Mouse (Mus musculus): Measurements from ENCODE around the gene Tcn2. TPM values are rescaled to one million over a fixed set of nuclear protein-coding genes. Genes with fewer than 3 reads are reported as not detected.

Gene Tcn2
- polyA plus RNA-seq, 1 experiment from 2014 or later, result 28.3 TPM

DNA sequence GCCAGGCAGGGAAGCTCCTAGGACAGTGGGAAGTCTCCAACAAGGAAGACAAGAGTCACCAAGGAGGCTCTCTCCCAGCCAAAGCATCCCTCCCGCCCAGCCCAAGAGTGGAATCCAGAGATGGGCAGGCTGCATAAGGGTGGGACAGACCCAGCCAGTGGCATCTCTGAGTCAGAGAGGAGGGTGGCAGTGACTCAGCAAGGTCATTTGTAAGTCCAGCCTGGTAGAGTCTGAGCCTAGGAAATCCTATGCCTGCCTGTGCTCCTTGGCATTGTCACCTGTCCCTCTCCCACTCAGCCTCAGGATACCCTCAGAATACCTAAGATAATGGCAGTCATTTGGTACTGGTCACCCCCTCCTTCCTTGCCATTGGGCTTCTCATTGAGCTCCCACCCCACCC is 26.5 kb downstream of the Tcn2 start:
- H3K9ac ChIP-seq, result no peak overlapping the region
- no peak for ATAC-seq (ENCODE audit: low FRiP score, low read depth)
- no peak overlapping the region for H3K4me2 ChIP-seq (replicated peaks)
- no peaks in the 10 kb centered on the region for H3K27me3 ChIP-seq (replicated peaks)
- WGBS, result 80% methylated on average over 1 of the region's 1 CpGs
- no peak overlapping the region for H3K27ac ChIP-seq
- peaks cover 10% of the 10 kb centered on the region; the same call in 1 of the 2 replicates for H3K36me3 ChIP-seq
- peaks cover 9% of the 10 kb centered on the region for H3K4me1 ChIP-seq
- no peak overlapping the region for H3K4me3 ChIP-seq
- H3K9me3 ChIP-seq, result no peaks in the 10 kb centered on the region

- Histone ChIP-seq H3K4me2 (replicated peaks) (no peak overlapping the region), H3K27me3 (replicated peaks) (no peaks in the 10 kb centered on the region), H3K9ac (no peak overlapping the region), H3K4me3 (no peak overlapping the region), H3K27ac (no peak overlapping the region), H3K9me3 (no peaks in the 10 kb centered on the region), H3K4me1 (peaks cover 4% of the 10 kb centered on the region), H3K36me3 (peaks cover 10% of the 10 kb centered on the region; the same call in 1 of the 2 replicates)
- no peak for ATAC-seq (ENCODE audit: low FRiP score, low read depth)
- WGBS, result 89% methylated on average over 6 of the region's 6 CpGs
Observed at GRCm38 (mm10) chr11:3904673-3905072, 27.3 kb downstream of the Tcn2 start.

GRCm38 (mm10) chr11:3903046-3903445 is 28.9 kb downstream of the Tcn2 start:
- no peak overlapping the region for H3K9ac ChIP-seq
- ATAC-seq (ENCODE audit: low FRiP score, low read depth), result no peak
- H3K27me3 ChIP-seq (replicated peaks), result no peaks in the 10 kb centered on the region
- H3K4me1 ChIP-seq, result no peaks in the 10 kb centered on the region
- 84% methylated on average over 5 of the region's 5 CpGs for WGBS
- no peak overlapping the region for H3K4me3 ChIP-seq
- H3K36me3 ChIP-seq, result peaks cover 18% of the 10 kb centered on the region
- no peak overlapping the region for H3K4me2 ChIP-seq (replicated peaks)
- no peak overlapping the region for H3K27ac ChIP-seq
- no peaks in the 10 kb centered on the region for H3K9me3 ChIP-seq

GRCm38 (mm10) chr11:3902516-3902915 is 29.4 kb downstream of the Tcn2 start:
- Histone ChIP-seq H3K9me3 (no peaks in the 10 kb centered on the region), H3K4me1 (no peaks in the 10 kb centered on the region), H3K4me2 (replicated peaks) (no peak overlapping the region), H3K36me3 (peaks cover 23% of the 10 kb centered on the region), H3K9ac (no peak overlapping the region), H3K27me3 (replicated peaks) (no peaks in the 10 kb centered on the region), H3K4me3 (no peak overlapping the region), H3K27ac (no peak overlapping the region)
- no peak for ATAC-seq (ENCODE audit: low FRiP score, low read depth)
- 89% methylated on average over 3 of the region's 3 CpGs for WGBS

- Histone ChIP-seq H3K4me2 (replicated peaks) (no peak overlapping the region), H3K4me3 (no peak overlapping the region), H3K9ac (no peak overlapping the region), H3K36me3 (peaks cover 31% of the 10 kb centered on the region), H3K4me1 (peaks cover 4% of the 10 kb centered on the region; the same call in 1 of the 2 replicates), H3K9me3 (no peaks in the 10 kb centered on the region), H3K27me3 (replicated peaks) (no peaks in the 10 kb centered on the region), H3K27ac (no peak overlapping the region)
- no peak for ATAC-seq (ENCODE audit: low FRiP score, low read depth)
- 85% methylated on average over 6 of the region's 6 CpGs for WGBS
Observed at GRCm38 (mm10) chr11:3900296-3900695, 31.7 kb downstream of the Tcn2 start.

GRCm38 (mm10) chr11:3895933-3896332 is 36.0 kb downstream of the Tcn2 start:
- H3K4me2 ChIP-seq (replicated peaks), result no peak overlapping the region
- ATAC-seq (ENCODE audit: low FRiP score, low read depth), result no peak
- H3K9me3 ChIP-seq, result no peaks in the 10 kb centered on the region
- H3K36me3 ChIP-seq, result peaks cover 21% of the 10 kb centered on the region
- peaks cover 4% of the 10 kb centered on the region; the same call in 1 of the 2 replicates for H3K4me1 ChIP-seq
- 94% methylated on average over 1 of the region's 1 CpGs for WGBS
- H3K27ac ChIP-seq, result no peak overlapping the region
- no peak overlapping the region for H3K9ac ChIP-seq
- H3K4me3 ChIP-seq, result no peak overlapping the region
- no peaks in the 10 kb centered on the region for H3K27me3 ChIP-seq (replicated peaks)

DNA sequence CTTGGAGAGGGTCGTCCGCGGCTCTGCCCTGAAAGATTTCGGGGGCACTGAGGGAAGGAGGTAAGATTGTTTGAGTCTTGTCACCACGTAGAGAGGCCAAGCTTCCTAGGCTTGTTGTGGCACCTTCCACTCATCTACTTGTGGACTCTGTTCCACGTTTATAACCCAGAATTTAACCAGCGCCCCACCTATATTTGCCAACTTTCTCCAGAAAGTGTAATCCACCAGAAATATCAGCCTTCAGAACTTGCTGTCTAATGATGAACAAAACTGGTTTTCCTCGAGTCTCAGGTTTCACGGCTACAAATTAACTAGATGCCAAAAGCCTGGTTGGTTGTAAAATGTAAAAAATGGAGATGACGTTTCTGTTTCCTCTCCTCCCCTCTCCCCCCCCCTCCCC is 36.5 kb downstream of the Tcn2 start:
- 5% methylated on average over 10 of the region's 10 CpGs for WGBS
- peak overlapping the region; percentile 73 for H3K4me2 ChIP-seq (replicated peaks)
- H3K27me3 ChIP-seq (replicated peaks), result no peaks in the 10 kb centered on the region
- H3K27ac ChIP-seq, result peak overlapping the region; percentile 50; the same call in 1 of the 2 replicates
- H3K9ac ChIP-seq, result peak overlapping the region; percentile 59
- H3K4me3 ChIP-seq, result peak overlapping the region; percentile 44
- ATAC-seq (ENCODE audit: low FRiP score, low read depth), result no peak
- H3K4me1 ChIP-seq, result peaks cover 4% of the 10 kb centered on the region; the same call in 1 of the 2 replicates
- peaks cover 21% of the 10 kb centered on the region for H3K36me3 ChIP-seq
- H3K9me3 ChIP-seq, result no peaks in the 10 kb centered on the region

GRCm38 (mm10) chr11:3894406-3895281 is 37.3 kb downstream of the Tcn2 start, which contains the start of the genes 4921536K21Rik and Dusp18:
Gene 4921536K21Rik (minus strand): TSS chr11:3895098.
Gene Dusp18 (plus strand): TSS chr11:3895240.
- Histone ChIP-seq H3K27ac (peak within 1 kb of the TSS; percentile 50; the same call in 1 of the 2 replicates), H3K36me3 (peaks cover 21% of the 10 kb centered on the region), H3K27me3 (replicated peaks) (no peaks in the 10 kb centered on the region), H3K9me3 (no peaks in the 10 kb centered on the region), H3K4me2 (replicated peaks) (peak within 1 kb of the TSS; percentile 73), H3K4me1 (peaks cover 4% of the 10 kb centered on the region; the same call in 1 of the 2 replicates), H3K4me3 (peak within 1 kb of the TSS; percentile 44), H3K9ac (peak within 1 kb of the TSS; percentile 59)
- peak; percentile 99 for ATAC-seq (ENCODE audit: low FRiP score, low read depth)
- WGBS, result 2% methylated on average over 46 of the region's 46 CpGs

GRCm38 (mm10) chr11:3893970-3894369 is 38.0 kb downstream of the Tcn2 start:
- ATAC-seq (ENCODE audit: low FRiP score, low read depth), result no peak
- Histone ChIP-seq H3K36me3 (peaks cover 21% of the 10 kb centered on the region), H3K9ac (no peak overlapping the region), H3K27me3 (replicated peaks) (no peaks in the 10 kb centered on the region), H3K4me3 (no peak overlapping the region), H3K9me3 (no peaks in the 10 kb centered on the region), H3K4me1 (peaks cover 4% of the 10 kb centered on the region; the same call in 1 of the 2 replicates), H3K27ac (no peak overlapping the region), H3K4me2 (replicated peaks) (peak overlapping the region; percentile 73)
- 87% methylated on average over 6 of the region's 6 CpGs for WGBS

- no peaks in the 10 kb centered on the region for H3K36me3 ChIP-seq
- no peak overlapping the region for H3K4me3 ChIP-seq
- no peaks in the 10 kb centered on the region for H3K9me3 ChIP-seq
- whole genome bisulfite sequencing, result 73% methylated on average over 5 of the region's 5 CpGs
- H3K27ac ChIP-seq, result no peak overlapping the region
- no peak for ATAC-seq (ENCODE audit: low FRiP score, low read depth)
- H3K4me2 ChIP-seq (replicated peaks), result no peak overlapping the region
- H3K4me1 ChIP-seq, result peaks cover 8% of the 10 kb centered on the region
- H3K9ac ChIP-seq, result no peak overlapping the region
- no peaks in the 10 kb centered on the region for H3K27me3 ChIP-seq (replicated peaks)
Observed at GRCm38 (mm10) chr11:3887331-3887730, 44.6 kb downstream of the Tcn2 start.

DNA sequence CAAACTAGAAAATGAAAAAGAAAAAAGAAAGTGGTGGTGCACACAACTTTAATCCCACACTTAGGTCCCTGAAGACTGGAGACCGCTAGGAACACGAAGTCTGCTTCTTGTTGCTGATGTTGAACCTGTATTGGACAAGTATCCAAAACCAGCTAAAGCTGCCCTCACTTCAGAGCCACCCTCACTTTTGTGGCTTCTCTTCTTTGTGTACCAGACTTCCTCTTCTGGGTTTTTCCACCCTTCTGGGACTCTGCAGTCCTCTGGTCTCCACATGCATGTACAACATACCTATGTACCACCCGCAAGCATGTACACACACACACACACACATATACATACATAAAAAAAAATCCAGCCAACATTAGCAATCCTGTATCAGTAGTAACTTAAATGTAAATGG is 48.2 kb downstream of the Tcn2 start:
- Histone ChIP-seq H3K4me1 (peaks cover 8% of the 10 kb centered on the region), H3K9ac (no peak overlapping the region), H3K9me3 (no peaks in the 10 kb centered on the region), H3K36me3 (no peaks in the 10 kb centered on the region), H3K4me2 (replicated peaks) (no peak overlapping the region), H3K4me3 (no peak overlapping the region), H3K27me3 (replicated peaks) (no peaks in the 10 kb centered on the region), H3K27ac (no peak overlapping the region)
- 87% methylated on average over 3 of the region's 3 CpGs for WGBS
- ATAC-seq (ENCODE audit: low FRiP score, low read depth), result no peak

- H3K4me1 ChIP-seq, result peaks cover 5% of the 10 kb centered on the region; the same call in 1 of the 2 replicates
- no peak overlapping the region for H3K9ac ChIP-seq
- no peaks in the 10 kb centered on the region for H3K36me3 ChIP-seq
- no peak overlapping the region for H3K27ac ChIP-seq
- 0 out of 2 replicates have a peak, but pooled peaks have one; percentile 48 for ATAC-seq (ENCODE audit: low FRiP score, low read depth)
- H3K4me3 ChIP-seq, result no peak overlapping the region
- no peak overlapping the region for H3K4me2 ChIP-seq (replicated peaks)
- whole genome bisulfite sequencing, result 37% methylated on average over 2 of the region's 2 CpGs
- no peaks in the 10 kb centered on the region for H3K9me3 ChIP-seq
- H3K27me3 ChIP-seq (replicated peaks), result no peaks in the 10 kb centered on the region
Observed at GRCm38 (mm10) chr11:3879836-3880235, 52.1 kb downstream of the Tcn2 start.
